Mouse (Mus musculus): ENCODE data around the gene Adamtsl4.

GRCm38 (mm10) chr3:95631304-95631703, 56.4 kb downstream of the Adamtsl4 start:
- TF ChIP-seq CEBPB (IDR thresholded peaks at IDR 0.05; ENCODE audit: low read depth) (no peak), USF1 (IDR thresholded peaks at IDR 0.05; ENCODE audit: low read depth) (no peak), CTCF (IDR thresholded peaks at IDR 0.05; ENCODE audit: control insufficient read depth, insufficient read depth, insufficient read length) (no peak), MAX (IDR thresholded peaks at IDR 0.05) (no peak), MYOG (IDR thresholded peaks at IDR 0.05; ENCODE audit: control insufficient read depth, extremely low read depth, insufficient read length) (no peak)

All from C2C12 (cell line).